Mouse (Mus musculus) limb, embryonic 14.5 days (tissue): Measurements from ENCODE around the gene Naaladl2. TPM values are rescaled to one million over a fixed set of nuclear protein-coding genes. Genes with fewer than 3 reads are reported as not detected.

Experiments used
- ATAC-seq: fragments of 200-750 bp; cut with Nextera tagmentation; 2 replicates; pipeline ENCODE4 v1.8.0; 2017; ENCODE audit warnings: low read depth, moderate number of reproducible peaks, moderate TSS enrichment; ENCODE audit not compliant: low FRiP score
- DNase-seq: peaks from one replicate; pipeline ENCODE4 v3.0.0-alpha.2; 2015; ENCODE audit warnings: low spot score
- H3K27ac ChIP-seq: fragments of 300-500 bp; sonication (generic); replicated peaks from 2 replicates; pipeline ENCODE4 v1.5.1; 2014; ENCODE audit warnings: low read depth, mild to moderate bottlenecking, low read length, moderate library complexity, mixed read lengths
- H3K27me3 ChIP-seq: fragments of 300-500 bp; sonication (generic); 2 replicates; pipeline ENCODE4 v1.6.1; 2014; ENCODE audit warnings: low read length, mixed read lengths; ENCODE audit not compliant: control insufficient read depth, insufficient read depth
- H3K36me3 ChIP-seq: fragments of 300-500 bp; sonication (generic); 2 replicates; pipeline ENCODE4 v1.6.1; 2014; ENCODE audit warnings: mild to moderate bottlenecking, low read length, moderate library complexity, mixed read lengths; ENCODE audit not compliant: control insufficient read depth, insufficient read depth
- H3K4me1 ChIP-seq: fragments of 300-500 bp; sonication (generic); 2 replicates; pipeline ENCODE4 v1.6.1; 2014; ENCODE audit warnings: antibody characterized with exemption, low read length, mixed read lengths; ENCODE audit not compliant: control insufficient read depth, insufficient read depth
- H3K4me2 ChIP-seq: fragments of 300-500 bp; sonication (generic); replicated peaks from 2 replicates; pipeline ENCODE4 v1.6.1; 2014; ENCODE audit warnings: low read depth, mild to moderate bottlenecking, low read length, moderate library complexity; ENCODE audit not compliant: severe bottlenecking
- H3K4me3 ChIP-seq: fragments of 300-500 bp; sonication (generic); replicated peaks from 2 replicates; pipeline ENCODE4 v1.5.1; 2014; ENCODE audit warnings: low read length
- H3K9ac ChIP-seq: fragments of 300-500 bp; sonication (generic); 2 replicates; pipeline ENCODE4 v1.6.1; 2014; ENCODE audit warnings: mild to moderate bottlenecking, low read depth, low read length, moderate library complexity; ENCODE audit not compliant: severe bottlenecking
- H3K9me3 ChIP-seq: fragments of 300-500 bp; sonication (generic); 2 replicates; pipeline ENCODE4 v1.6.1; 2016; ENCODE audit warnings: low read length; ENCODE audit not compliant: control insufficient read depth
- POLR2A ChIP-seq: fragments of 200-500 bp; IDR thresholded peaks from 2 replicates; pipeline ENCODE4 v1.8.0; 2012; ENCODE audit warnings: inconsistent platforms, mild to moderate bottlenecking, moderate library complexity, borderline replicate concordance; ENCODE audit not compliant: insufficient read depth, insufficient read length; ENCODE audit errors: extremely low read depth
- WGBS: fragments of 180-500 bp; shearing (Covaris S2); extraction: QIAGEN DNeasy Blood & Tissue Kit; methylation state at CpG from one replicate; pipeline ENCODE4 v1.1.7; 2014; 5-methylcytosine and 5-hydroxymethylcytosine counted together
- polyA plus RNA-seq, 2 experiments: library from polyadenylated mRNA; depleted of rRNA in 1 of 2; stranded (reverse) in 1 of 2; unstranded in 1 of 2; fragments of >200 nt; fragmentation: Nextera tagmentation in 1 of 2; extraction: Ambion mirVana in 1 of 2; gene quantifications; 2 replicates each; pipeline versions ENCODE4 v1.2.1 to v1.2.3; 2012 to 2014

The Naaladl2 gene
- polyA plus RNA-seq, 2 experiments, result 0.89 to 2.3 TPM

- ATAC-seq, result peak; percentile 91
- 11% methylated on average over 1 of the region's 1 CpGs for WGBS
- 0 out of 2 replicates have a peak overlapping the region, but pooled peaks have one; percentile 19 for H3K27ac ChIP-seq
- no peaks in the 10 kb centered on the region for H3K9me3 ChIP-seq
- H3K4me2 ChIP-seq, result no peak overlapping the region
- no peak overlapping the region for H3K4me3 ChIP-seq
- no peaks in the 10 kb centered on the region for H3K27me3 ChIP-seq
- H3K36me3 ChIP-seq, result no peaks in the 10 kb centered on the region
- TF ChIP-seq POLR2A, result no peak
- peak; percentile 66 for DNase-seq
- no peaks in the 10 kb centered on the region for H3K4me1 ChIP-seq
- no peak overlapping the region for H3K9ac ChIP-seq
Observed at GRCm38 (mm10) chr3:24630032-24630431, 514.0 kb downstream of the Naaladl2 start.

GRCm38 (mm10) chr3:24605485-24605884 lies 538.6 kb downstream of the Naaladl2 start:
- DNase-seq (no peak), ATAC-seq (no peak)
- H3K4me2 ChIP-seq, result no peak overlapping the region
- H3K9me3 ChIP-seq, result no peaks in the 10 kb centered on the region
- H3K4me1 ChIP-seq, result no peaks in the 10 kb centered on the region
- H3K36me3 ChIP-seq, result no peaks in the 10 kb centered on the region
- no peak for TF ChIP-seq POLR2A
- no peaks in the 10 kb centered on the region for H3K27me3 ChIP-seq
- no peak overlapping the region for H3K4me3 ChIP-seq
- H3K27ac ChIP-seq, result no peak overlapping the region
- H3K9ac ChIP-seq, result no peak overlapping the region

- no peaks in the 10 kb centered on the region for H3K4me1 ChIP-seq
- H3K27ac ChIP-seq, result no peak overlapping the region
- H3K9me3 ChIP-seq, result no peaks in the 10 kb centered on the region
- H3K4me2 ChIP-seq, result no peak overlapping the region
- no peak for TF ChIP-seq POLR2A
- DNase-seq (no peak), ATAC-seq (no peak)
- H3K27me3 ChIP-seq, result no peaks in the 10 kb centered on the region
- WGBS, result 88% methylated on average over 3 of the region's 3 CpGs
- no peak overlapping the region for H3K4me3 ChIP-seq
- no peaks in the 10 kb centered on the region for H3K36me3 ChIP-seq
- H3K9ac ChIP-seq, result no peak overlapping the region
Observed at GRCm38 (mm10) chr3:24604791-24605320, 539.2 kb downstream of the Naaladl2 start.

GRCm38 (mm10) chr3:24595447-24595846 lies 548.6 kb downstream of the Naaladl2 start:
- Histone ChIP-seq H3K4me1 (no peaks in the 10 kb centered on the region), H3K27me3 (no peaks in the 10 kb centered on the region), H3K36me3 (no peaks in the 10 kb centered on the region), H3K9ac (no peak overlapping the region), H3K4me3 (no peak overlapping the region), H3K27ac (no peak overlapping the region), H3K4me2 (no peak overlapping the region), H3K9me3 (no peaks in the 10 kb centered on the region)
- TF ChIP-seq POLR2A, result no peak
- no peak for ATAC-seq
- WGBS, result 74% methylated on average over 2 of the region's 2 CpGs
- DNase-seq, result no peak

GRCm38 (mm10) chr3:24556617-24557016 lies 587.4 kb downstream of the Naaladl2 start:
- Histone ChIP-seq H3K36me3 (no peaks in the 10 kb centered on the region), H3K4me2 (no peak overlapping the region), H3K4me1 (no peaks in the 10 kb centered on the region), H3K27ac (no peak overlapping the region), H3K9ac (no peak overlapping the region), H3K27me3 (no peaks in the 10 kb centered on the region), H3K4me3 (no peak overlapping the region), H3K9me3 (no peaks in the 10 kb centered on the region)
- 86% methylated on average over 1 of the region's 1 CpGs for WGBS
- TF ChIP-seq POLR2A, result no peak
- DNase-seq (no peak), ATAC-seq (no peak)

- DNase-seq, result no peak
- Histone ChIP-seq H3K27me3 (no peaks in the 10 kb centered on the region), H3K36me3 (no peaks in the 10 kb centered on the region), H3K4me2 (no peak overlapping the region), H3K4me3 (no peak overlapping the region), H3K4me1 (no peaks in the 10 kb centered on the region), H3K9me3 (no peaks in the 10 kb centered on the region), H3K27ac (no peak overlapping the region), H3K9ac (no peak overlapping the region)
- no peak for ATAC-seq
- no peak for TF ChIP-seq POLR2A
- WGBS, result 82% methylated on average over 5 of the region's 5 CpGs
Observed at GRCm38 (mm10) chr3:24553701-24554100, 590.4 kb downstream of the Naaladl2 start.
